Mouse (Mus musculus) embryo, embryonic 9.5 days (tissue): ENCODE measurements around the gene Dab2ip.

Experiments used
- DNase-seq: peaks from one replicate; pipeline ENCODE4 v3.0.0-alpha.2; 2017; ENCODE audit errors: extremely low spot score

The Dab2ip gene

GRCm38 (mm10) chr2:35595102-35595501, 37.0 kb downstream of the Dab2ip start:
- DNase-seq, result no peak

GRCm38 (mm10) chr2:35595718-35596117, 37.7 kb downstream of the Dab2ip start:
- no peak for DNase-seq

- DNase-seq, result no peak
These were observed 38.7 kb downstream of the Dab2ip start for GRCm38 (mm10) chr2:35596796-35597195.

GRCm38 (mm10) chr2:35598819-35599218, 40.8 kb downstream of the Dab2ip start:
- DNase-seq, result no peak

GRCm38 (mm10) chr2:35601665-35602064, 43.6 kb downstream of the Dab2ip start:
- DNase-seq, result no peak

GRCm38 (mm10) chr2:35607476-35607875, 49.4 kb downstream of the Dab2ip start:
- no peak for DNase-seq

- DNase-seq, result no peak
These were observed 50.8 kb downstream of the Dab2ip start for GRCm38 (mm10) chr2:35608856-35609255.

- DNase-seq, result no peak
These were observed 51.3 kb downstream of the Dab2ip start for GRCm38 (mm10) chr2:35609317-35609716.

- peak; percentile 57 for DNase-seq
These were observed 52.3 kb downstream of the Dab2ip start for GRCm38 (mm10) chr2:35610168-35610951.

- no peak for DNase-seq
These were observed 52.9 kb downstream of the Dab2ip start for GRCm38 (mm10) chr2:35610976-35611375.

GRCm38 (mm10) chr2:35611645-35612044, 53.6 kb downstream of the Dab2ip start:
- DNase-seq, result no peak

- DNase-seq, result no peak
These were observed 54.2 kb downstream of the Dab2ip start for GRCm38 (mm10) chr2:35612297-35612696.

GRCm38 (mm10) chr2:35613946-35614353, 55.9 kb downstream of the Dab2ip start:
- DNase-seq, result no peak

GRCm38 (mm10) chr2:35614411-35614810, 56.3 kb downstream of the Dab2ip start:
- no peak for DNase-seq

GRCm38 (mm10) chr2:35615366-35615765, 57.3 kb downstream of the Dab2ip start:
- DNase-seq, result no peak

GRCm38 (mm10) chr2:35615977-35616376, 57.9 kb downstream of the Dab2ip start:
- no peak for DNase-seq

- DNase-seq, result no peak
These were observed 59.0 kb downstream of the Dab2ip start for GRCm38 (mm10) chr2:35616891-35617658.

- no peak for DNase-seq
These were observed 60.9 kb downstream of the Dab2ip start for GRCm38 (mm10) chr2:35618981-35619380.

- no peak for DNase-seq
These were observed 61.5 kb downstream of the Dab2ip start for GRCm38 (mm10) chr2:35619532-35619931.

- peak; percentile 69 for DNase-seq
These were observed 62.5 kb downstream of the Dab2ip start for GRCm38 (mm10) chr2:35620364-35621224.

GRCm38 (mm10) chr2:35621225-35621519, 63.1 kb downstream of the Dab2ip start:
- no peak for DNase-seq

- DNase-seq, result peak; percentile 87
These were observed 63.7 kb downstream of the Dab2ip start for GRCm38 (mm10) chr2:35621796-35622195.
